Mouse (Mus musculus) stomach, embryonic 14.5 days (tissue): ENCODE data around the gene Vav2. TPM values are rescaled to one million over a fixed set of nuclear protein-coding genes. Genes with fewer than 3 reads are reported as not detected.
A peak's percentile ranks its signal among the peaks of the same experiment; 100 is the strongest.

Experiments used
- ATAC-seq: fragments of 200-750 bp; cut with Nextera tagmentation; 2 replicates; pipeline ENCODE4 v1.8.0; 2017; ENCODE audit warnings: low read depth, moderate TSS enrichment; ENCODE audit not compliant: insufficient number of reproducible peaks, insufficient read depth, low FRiP score
- H3K27ac ChIP-seq: fragments of 300-500 bp; sonication (generic); 2 replicates; pipeline ENCODE4 v1.5.1; 2014; ENCODE audit warnings: mild to moderate bottlenecking, low read length, moderate library complexity, mixed read lengths
- H3K27me3 ChIP-seq: fragments of 300-500 bp; sonication (generic); 2 replicates; pipeline ENCODE4 v1.6.1; 2014; ENCODE audit warnings: low read length, control low read depth, mixed read lengths; ENCODE audit not compliant: control insufficient read depth, insufficient read depth
- H3K36me3 ChIP-seq: fragments of 300-500 bp; sonication (generic); 2 replicates; pipeline ENCODE4 v1.6.1; 2014; ENCODE audit warnings: mild to moderate bottlenecking, control low read depth, low read length, moderate library complexity, mixed read lengths; ENCODE audit not compliant: control insufficient read depth, insufficient read depth
- H3K4me1 ChIP-seq: fragments of 300-500 bp; sonication (generic); 2 replicates; pipeline ENCODE4 v1.6.1; 2014; ENCODE audit warnings: low read length, control low read depth, mixed read lengths; ENCODE audit not compliant: control insufficient read depth, insufficient read depth
- H3K4me2 ChIP-seq: fragments of 300-500 bp; sonication (generic); replicated peaks from 2 replicates; pipeline ENCODE4 v1.6.1; 2014; ENCODE audit warnings: low read depth, low read length, control low read depth
- H3K4me3 ChIP-seq: fragments of 300-500 bp; sonication (generic); 2 replicates; pipeline ENCODE4 v1.5.1; 2014; ENCODE audit warnings: low read depth, low read length, control low read depth
- H3K9ac ChIP-seq: fragments of 300-500 bp; sonication (generic); replicated peaks from 2 replicates; pipeline ENCODE4 v1.6.1; 2014; ENCODE audit warnings: low read depth, mild to moderate bottlenecking, control low read depth, low read length, moderate library complexity, mixed read lengths
- H3K9me3 ChIP-seq: fragments of 300-500 bp; sonication (generic); 2 replicates; pipeline ENCODE4 v1.6.1; 2016; ENCODE audit warnings: low read depth, low read length, control low read depth; ENCODE audit not compliant: control insufficient read depth
- WGBS: fragments of 180-500 bp; shearing (Covaris S2); extraction: QIAGEN DNeasy Blood & Tissue Kit; methylation state at CpG from one replicate; pipeline ENCODE4 v1.1.7; 2014; 5-methylcytosine and 5-hydroxymethylcytosine counted together
- polyA plus RNA-seq: library from polyadenylated mRNA; unstranded; fragments of >200 nt; fragmentation: Nextera tagmentation; extraction: Ambion mirVana; gene quantifications from 2 replicates; pipeline ENCODE4 v1.2.1, GENCODE M21; 2014

Gene Vav2
- polyA plus RNA-seq, result 7.6 and 8.0 TPM in 2 replicates

- no peaks in the 10 kb centered on the region for H3K27me3 ChIP-seq
- peak; percentile 90 for ATAC-seq
- peak within 1 kb of the TSS; percentile 95 for H3K4me2 ChIP-seq
- WGBS, result under 1% methylated on average over 55 of the region's 58 CpGs
- no peaks in the 10 kb centered on the region for H3K36me3 ChIP-seq
- H3K27ac ChIP-seq, result peak within 1 kb of the TSS; percentile 70
- H3K9ac ChIP-seq, result peak within 1 kb of the TSS; percentile 74
- H3K9me3 ChIP-seq, result no peaks in the 10 kb centered on the region
- H3K4me1 ChIP-seq, result peaks cover 32% of the 10 kb centered on the region; the same call in 1 of the 2 replicates
- H3K4me3 ChIP-seq, result peak within 1 kb of the TSS; percentile 85
Observed at GRCm38 (mm10) chr2:27426855-27427457, at the start of gene Vav2. Gene Vav2, minus strand, starts transcription at chr2:27427033.

- no peaks in the 10 kb centered on the region for H3K9me3 ChIP-seq
- H3K36me3 ChIP-seq, result peaks cover 7% of the 10 kb centered on the region; the same call in 1 of the 2 replicates
- peak overlapping the region; percentile 96 for H3K4me2 ChIP-seq
- H3K4me1 ChIP-seq, result peaks cover 33% of the 10 kb centered on the region
- under 1% methylated on average over 76 of the region's 96 CpGs for WGBS
- H3K27ac ChIP-seq, result peak overlapping the region; percentile 97
- ATAC-seq, result peak; percentile 99
- peak overlapping the region; percentile 100 for H3K4me3 ChIP-seq
- H3K27me3 ChIP-seq, result no peaks in the 10 kb centered on the region
- H3K9ac ChIP-seq, result peak overlapping the region; percentile 97
Observed at GRCm38 (mm10) chr2:27475495-27476302, 48.9 kb upstream of the Vav2 start.

DNA sequence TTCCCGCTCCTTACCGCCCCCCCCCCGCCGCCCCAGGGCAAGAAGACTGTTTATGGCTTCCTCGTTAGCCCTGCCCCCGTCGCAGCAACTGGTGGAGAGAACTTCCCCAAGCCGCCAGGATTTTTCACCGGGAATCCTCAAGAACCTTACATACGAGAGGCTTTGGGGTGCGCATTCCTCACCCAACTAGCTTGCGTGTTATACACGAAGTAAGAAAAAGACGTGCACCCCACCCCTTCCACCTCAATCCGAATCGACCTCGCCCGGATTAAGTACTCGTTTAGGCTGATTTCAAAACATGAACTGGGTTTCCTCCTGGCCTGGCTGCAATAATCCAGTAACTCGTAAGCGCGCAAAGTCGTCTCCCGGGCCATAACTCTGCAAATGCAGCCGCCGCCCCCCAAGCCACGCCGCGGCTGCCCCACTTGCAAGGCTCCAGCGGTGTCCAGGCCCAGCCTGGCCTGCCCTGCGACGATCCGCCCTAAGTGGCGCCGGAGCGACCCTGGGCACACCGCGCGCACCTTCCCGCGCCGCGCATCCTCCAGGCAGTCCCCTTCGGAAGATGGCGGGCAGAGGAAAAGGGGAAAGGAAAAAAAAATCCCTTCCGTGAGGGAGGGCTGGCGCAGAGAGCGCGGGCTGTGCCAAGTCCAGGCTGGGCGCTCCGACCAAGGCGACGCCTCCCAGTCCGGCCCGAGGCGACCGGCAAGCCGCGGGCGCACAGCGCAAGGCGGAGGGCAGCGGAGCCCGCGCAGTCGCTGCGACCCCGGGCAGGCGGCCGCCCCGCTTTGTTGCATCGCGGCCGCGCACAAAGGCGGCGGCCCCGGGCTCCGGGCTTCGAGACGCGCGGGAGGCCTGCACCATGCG, 48.0 kb upstream of the Vav2 start:
- peak overlapping the region; percentile 97 for H3K27ac ChIP-seq
- peak; percentile 12; the same call in 1 of the 2 replicates for ATAC-seq
- H3K4me1 ChIP-seq, result peaks cover 36% of the 10 kb centered on the region
- H3K4me2 ChIP-seq, result peak overlapping the region; percentile 96
- H3K9me3 ChIP-seq, result no peaks in the 10 kb centered on the region
- H3K27me3 ChIP-seq, result no peaks in the 10 kb centered on the region
- peak overlapping the region; percentile 97 for H3K9ac ChIP-seq
- under 1% methylated on average over 80 of the region's 84 CpGs for WGBS
- H3K36me3 ChIP-seq, result peaks cover 7% of the 10 kb centered on the region; the same call in 1 of the 2 replicates
- peak overlapping the region; percentile 100 for H3K4me3 ChIP-seq

- ATAC-seq, result no peak
- H3K4me2 ChIP-seq, result peak overlapping the region; percentile 96
- H3K9me3 ChIP-seq, result no peaks in the 10 kb centered on the region
- H3K27ac ChIP-seq, result no peak overlapping the region
- peaks cover 7% of the 10 kb centered on the region; the same call in 1 of the 2 replicates for H3K36me3 ChIP-seq
- WGBS, result 9% methylated on average over 4 of the region's 4 CpGs
- H3K4me3 ChIP-seq, result peak overlapping the region; percentile 100
- H3K27me3 ChIP-seq, result no peaks in the 10 kb centered on the region
- H3K9ac ChIP-seq, result peak overlapping the region; percentile 97
- peaks cover 43% of the 10 kb centered on the region for H3K4me1 ChIP-seq
Observed at GRCm38 (mm10) chr2:27473911-27474310, 47.1 kb upstream of the Vav2 start.

GRCm38 (mm10) chr2:27473061-27473765, 46.4 kb upstream of the Vav2 start:
- Histone ChIP-seq H3K27ac (no peak overlapping the region), H3K9me3 (no peaks in the 10 kb centered on the region), H3K9ac (peak overlapping the region; percentile 97), H3K4me1 (peaks cover 43% of the 10 kb centered on the region), H3K36me3 (peaks cover 7% of the 10 kb centered on the region; the same call in 1 of the 2 replicates), H3K4me2 (peak overlapping the region; percentile 96), H3K27me3 (no peaks in the 10 kb centered on the region), H3K4me3 (peak overlapping the region; percentile 100)
- no peak for ATAC-seq
- WGBS, result 54% methylated on average over 7 of the region's 7 CpGs

- Histone ChIP-seq H3K9me3 (no peaks in the 10 kb centered on the region), H3K4me1 (peaks cover 37% of the 10 kb centered on the region), H3K36me3 (peaks cover 12% of the 10 kb centered on the region; the same call in 1 of the 2 replicates), H3K4me3 (no peak overlapping the region), H3K27me3 (no peaks in the 10 kb centered on the region), H3K9ac (no peak overlapping the region), H3K27ac (no peak overlapping the region), H3K4me2 (no peak overlapping the region)
- no peak for ATAC-seq
Observed at GRCm38 (mm10) chr2:27471170-27471584, 44.3 kb upstream of the Vav2 start.

GRCm38 (mm10) chr2:27470535-27470934, 43.7 kb upstream of the Vav2 start:
- H3K27ac ChIP-seq, result no peak overlapping the region
- ATAC-seq, result no peak
- H3K9ac ChIP-seq, result no peak overlapping the region
- H3K27me3 ChIP-seq, result no peaks in the 10 kb centered on the region
- H3K4me2 ChIP-seq, result no peak overlapping the region
- H3K9me3 ChIP-seq, result no peaks in the 10 kb centered on the region
- H3K36me3 ChIP-seq, result peaks cover 12% of the 10 kb centered on the region
- whole genome bisulfite sequencing, result 86% methylated on average over 2 of the region's 2 CpGs
- no peak overlapping the region for H3K4me3 ChIP-seq
- peaks cover 37% of the 10 kb centered on the region for H3K4me1 ChIP-seq
